ENCODE assay signal across 29 mouse cellular contexts in genomic region chr16:63794292-63794691, GRCm38 (mm10).
DNase-seq lines count a peak whose midpoint lies in the region; ATAC-seq and TF ChIP-seq lines count a peak whose summit lies in the region.
"Had no signal": no experiment of that assay in that cellular context is flagged by ENCODE, and none has a peak within 500 bp of the region (broad histone marks: within the 10 kb centered on the region; RNA-seq: fewer than 3 reads in every experiment).

No protein-coding gene starts in this region.

- WGBS in heart, embryonic 15.5 days = 63% methylated on average over 5 of the region's 5 CpGs
- 44% methylated on average over 5 of the region's 5 CpGs for WGBS in lung, embryonic 15.5 days
- WGBS in stomach, embryonic 16.5 days = 72% methylated on average over 5 of the region's 5 CpGs
- 56% methylated on average over 5 of the region's 5 CpGs for WGBS in stomach, postnatal 0 days

- intact Hi-C loops in heart, postnatal 25 days (cut with DNase I) = no loop called here

- no peak for ATAC-seq in heart, embryonic 15.5 days (replicated peaks; ENCODE audit: insufficient number of reproducible peaks, insufficient read depth, low FRiP score, low read depth)
- ATAC-seq in lung, embryonic 15.5 days (ENCODE audit: borderline replicate concordance, extremely low read depth, low FRiP score, low TSS enrichment) = peak; percentile 42; the same call in 1 of the 2 replicates
- no peak for ATAC-seq in stomach, embryonic 16.5 days (ENCODE audit: insufficient read depth, low FRiP score)
- ATAC-seq in stomach, postnatal 0 days (ENCODE audit: low FRiP score, low TSS enrichment) = no peak
- ATAC-seq: CD4-positive, CD25-positive, alpha-beta regulatory T cell, adult 4 months; hindbrain, postnatal 0 days; intestine, embryonic 15.5 days; midbrain, embryonic 13.5 days had no signal

- H3K4me1 ChIP-seq in heart, embryonic 15.5 days (replicated peaks) = no peaks in the 10 kb centered on the region
- peaks cover 12% of the 10 kb centered on the region for H3K4me1 ChIP-seq in lung, embryonic 15.5 days
- peaks cover 4% of the 10 kb centered on the region; the same call in 1 of the 2 replicates for H3K4me1 ChIP-seq in stomach, embryonic 16.5 days (ENCODE audit: control insufficient read depth, insufficient read depth, low read length)
- H3K4me1 ChIP-seq in stomach, postnatal 0 days (replicated peaks; ENCODE audit: control insufficient read depth, insufficient read depth) = no peaks in the 10 kb centered on the region
- H3K4me1 ChIP-seq: heart, embryonic 10.5 days; hindbrain, embryonic 12.5 days; intestine, embryonic 15.5 days; midbrain, embryonic 13.5 days had no signal

- H3K27me3 ChIP-seq in heart, embryonic 15.5 days = no peaks in the 10 kb centered on the region
- H3K27me3 ChIP-seq in lung, embryonic 15.5 days = no peaks in the 10 kb centered on the region
- no peaks in the 10 kb centered on the region for H3K27me3 ChIP-seq in stomach, embryonic 16.5 days (ENCODE audit: control insufficient read depth, insufficient read depth, low read length)
- no peaks in the 10 kb centered on the region for H3K27me3 ChIP-seq in stomach, postnatal 0 days (ENCODE audit: control insufficient read depth, insufficient read depth, low read length)
- H3K27me3 ChIP-seq: forebrain, embryonic 12.5 days; hindbrain, embryonic 12.5 days; intestine, embryonic 15.5 days; midbrain, embryonic 13.5 days had no signal

- no peaks in the 10 kb centered on the region for H3K36me3 ChIP-seq in heart, embryonic 15.5 days
- H3K36me3 ChIP-seq in lung, embryonic 15.5 days = no peaks in the 10 kb centered on the region
- no peaks in the 10 kb centered on the region for H3K36me3 ChIP-seq in stomach, embryonic 16.5 days (ENCODE audit: control insufficient read depth, insufficient read depth, low read length)
- no peaks in the 10 kb centered on the region for H3K36me3 ChIP-seq in stomach, postnatal 0 days (ENCODE audit: control insufficient read depth, insufficient read depth, low read length)
- H3K36me3 ChIP-seq: forebrain, embryonic 12.5 days; heart, embryonic 10.5 days; hindbrain, embryonic 12.5 days; intestine, embryonic 15.5 days; midbrain, embryonic 13.5 days had no signal

- H3K9me3 ChIP-seq in heart, embryonic 15.5 days (replicated peaks) = no peaks in the 10 kb centered on the region
- H3K9me3 ChIP-seq in lung, embryonic 15.5 days = no peaks in the 10 kb centered on the region
- no peaks in the 10 kb centered on the region for H3K9me3 ChIP-seq in stomach, embryonic 16.5 days (replicated peaks; ENCODE audit: control insufficient read depth, low read length)
- H3K9me3 ChIP-seq in stomach, postnatal 0 days (ENCODE audit: control insufficient read depth, low read length) = no peaks in the 10 kb centered on the region
- H3K9me3 ChIP-seq: forebrain, embryonic 12.5 days; heart, embryonic 10.5 days; hindbrain, embryonic 12.5 days; intestine, embryonic 15.5 days; midbrain, embryonic 13.5 days had no signal

- no peak for TF ChIP-seq CTCF in stomach, postnatal 0 days (IDR thresholded peaks at IDR 0.05; ENCODE audit: low read depth)

- DNase-seq in heart, postnatal 25 days (ENCODE audit: low spot score) = no peak
- no peak for DNase-seq in lung, postnatal 10 days
- DNase-seq in stomach, postnatal 0 days (ENCODE audit: low spot score) = no peak
- no peak for DNase-seq in Muller cell, postnatal 12 days (ENCODE audit: inconsistent ontology term)
- DNase-seq: adrenal gland, postnatal 25 days; cerebellum, adult 18-20 months; cerebellum, postnatal 10 days; gastrocnemius, postnatal 25 days; heart, adult 11 months; heart, postnatal 36 days; kidney, adult 2 months; kidney, postnatal 4 days; liver; lung, postnatal 14 days; thymus, adult 2 months; thymus, postnatal 36 days had no signal

- TF ChIP-seq EP300 in stomach, postnatal 0 days (optimal IDR thresholded peaks at IDR 0.05) = no peak

- no peak overlapping the region for H3K9ac ChIP-seq in heart, embryonic 15.5 days
- no peak overlapping the region for H3K9ac ChIP-seq in lung, embryonic 15.5 days
- H3K9ac ChIP-seq in stomach, embryonic 16.5 days (ENCODE audit: low read length) = no peak overlapping the region
- H3K9ac ChIP-seq in stomach, postnatal 0 days (ENCODE audit: low read length) = no peak overlapping the region
- H3K9ac ChIP-seq: forebrain, embryonic 12.5 days; hindbrain, embryonic 12.5 days; intestine, embryonic 15.5 days; liver, embryonic 14.5 days; midbrain, embryonic 13.5 days had no signal

- no peak overlapping the region for H3K4me2 ChIP-seq in heart, embryonic 15.5 days
- H3K4me2 ChIP-seq in lung, embryonic 15.5 days = no peak overlapping the region
- H3K4me2 ChIP-seq in stomach, embryonic 16.5 days (ENCODE audit: low read depth, low read length) = 0 out of 2 replicates have a peak overlapping the region, but pooled peaks have one; percentile 27
- H3K4me2 ChIP-seq in stomach, postnatal 0 days (replicated peaks; ENCODE audit: low read depth) = no peak overlapping the region
- H3K4me2 ChIP-seq: forebrain, embryonic 12.5 days; hindbrain, embryonic 12.5 days; intestine, embryonic 15.5 days; midbrain, embryonic 13.5 days had no signal

- H3K4me3 ChIP-seq in heart, embryonic 15.5 days = no peak overlapping the region
- H3K4me3 ChIP-seq in lung, embryonic 15.5 days = no peak overlapping the region
- H3K4me3 ChIP-seq in stomach, embryonic 16.5 days (replicated peaks; ENCODE audit: low read length) = no peak overlapping the region
- no peak overlapping the region for H3K4me3 ChIP-seq in stomach, postnatal 0 days (ENCODE audit: low read depth, low read length)
- H3K4me3 ChIP-seq: erythroblast, embryonic 14.5 days; forebrain, embryonic 12.5 days; heart, embryonic 10.5 days; hindbrain, embryonic 12.5 days; intestine, embryonic 15.5 days; midbrain, embryonic 13.5 days had no signal

- H3K27ac ChIP-seq in heart, embryonic 15.5 days = 0 out of 2 replicates have a peak overlapping the region, but pooled peaks have one; percentile 9
- H3K27ac ChIP-seq in lung, embryonic 15.5 days = no peak overlapping the region
- no peak overlapping the region for H3K27ac ChIP-seq in stomach, embryonic 16.5 days (ENCODE audit: low read length)
- no peak overlapping the region for H3K27ac ChIP-seq in stomach, postnatal 0 days (replicated peaks)
- H3K27ac ChIP-seq: forebrain, embryonic 12.5 days; heart, embryonic 10.5 days; hindbrain, embryonic 12.5 days; hindbrain, postnatal 0 days; intestine, embryonic 15.5 days; kidney, postnatal 0 days; liver, embryonic 14.5 days; midbrain, embryonic 13.5 days had no signal
